Mouse (Mus musculus) lung, postnatal 0 days (tissue): ENCODE measurements at regions not wholly inside any gene's neighbourhood (a gene's known extent, or its start where the extent isn't known, plus 50 kb on each side); places are given as distances from the start of the nearest gene placed in this dataset.

Source experiments
- CTCF ChIP-seq: IDR thresholded peaks from 2 replicates; pipeline ENCODE4 v1.5.1; 2016; ENCODE audit warnings: antibody characterized with exemption, mild to moderate bottlenecking
- EP300 ChIP-seq: IDR thresholded peaks from 2 replicates; pipeline ENCODE4 v1.6.1; 2016; ENCODE audit warnings: antibody characterized with exemption, mild to moderate bottlenecking, control low read depth

- peak; percentile 11; the same call in 1 of the 2 replicates for TF ChIP-seq CTCF
- TF ChIP-seq EP300: peak; percentile 59; the same call in 1 of the 2 replicates
Measured at GRCm38 (mm10) chr1:77226991-77227515, 287.8 kb downstream of the Epha4 start.
